Mouse (Mus musculus): ENCODE data around the gene Plppr1.

- TF ChIP-seq CTCF (conservative IDR thresholded peaks at IDR 0.05; ENCODE audit: low read length) (no peak), POU5F1 (IDR thresholded peaks at IDR 0.05; ENCODE audit: borderline replicate concordance, low read length) (no peak)
Measured at GRCm38 (mm10) chr4:49090461-49090860, 31.4 kb downstream of the Plppr1 start.
